Mouse (Mus musculus): ENCODE measurements around the gene Cacna1d. TPM values are rescaled to one million over a fixed set of nuclear protein-coding genes. Genes with fewer than 3 reads are reported as not detected.

The Cacna1d gene
- polyA plus RNA-seq, 1 experiment = not detected

- TF ChIP-seq MYOG (IDR thresholded peaks at IDR 0.05; ENCODE audit: control insufficient read depth, extremely low read depth, insufficient read length) (no peak), FOSL1 (IDR thresholded peaks at IDR 0.05; ENCODE audit: insufficient read depth, low read length, poor library complexity, severe bottlenecking) (no peak), CEBPB (IDR thresholded peaks at IDR 0.05; ENCODE audit: low read depth) (no peak), USF1 (IDR thresholded peaks at IDR 0.05; ENCODE audit: low read depth) (no peak), MAX (IDR thresholded peaks at IDR 0.05) (no peak), MYOD1 (IDR thresholded peaks at IDR 0.05; ENCODE audit: control insufficient read depth, insufficient read length, low read depth) (no peak), CTCF (IDR thresholded peaks at IDR 0.05; ENCODE audit: control insufficient read depth, insufficient read depth, insufficient read length) (no peak)
- Histone ChIP-seq H3K36me3 (ENCODE audit: control insufficient read depth, insufficient read depth) (no peaks in the 10 kb centered on the region), H3ac (ENCODE audit: control insufficient read depth, insufficient read length, low read depth) (no peak overlapping the region), H3K4me3 (ENCODE audit: insufficient read depth, poor library complexity, severe bottlenecking) (no peak overlapping the region), H3K79me2 (ENCODE audit: control insufficient read depth, insufficient read depth) (no peaks in the 10 kb centered on the region), H3K27me3 (ENCODE audit: control insufficient read depth, insufficient read depth, insufficient read length) (peaks cover 4% of the 10 kb centered on the region), H3K79me3 (ENCODE audit: low read depth) (no peaks in the 10 kb centered on the region)
Measured at GRCm38 (mm10) chr14:30167606-30168005, 323.6 kb downstream of the Cacna1d start.

- Histone ChIP-seq H3K27me3 (ENCODE audit: control insufficient read depth, insufficient read depth, insufficient read length) (peaks cover 4% of the 10 kb centered on the region), H3K36me3 (ENCODE audit: control insufficient read depth, insufficient read depth) (no peaks in the 10 kb centered on the region), H3ac (ENCODE audit: control insufficient read depth, insufficient read length, low read depth) (no peak overlapping the region), H3K79me3 (ENCODE audit: low read depth) (no peaks in the 10 kb centered on the region), H3K4me3 (ENCODE audit: insufficient read depth, poor library complexity, severe bottlenecking) (no peak overlapping the region), H3K79me2 (ENCODE audit: control insufficient read depth, insufficient read depth) (no peaks in the 10 kb centered on the region)
- TF ChIP-seq CTCF (IDR thresholded peaks at IDR 0.05; ENCODE audit: control insufficient read depth, insufficient read depth, insufficient read length) (no peak), MYOG (IDR thresholded peaks at IDR 0.05; ENCODE audit: control insufficient read depth, extremely low read depth, insufficient read length) (no peak), MAX (IDR thresholded peaks at IDR 0.05) (no peak), MYOD1 (IDR thresholded peaks at IDR 0.05; ENCODE audit: control insufficient read depth, insufficient read length, low read depth) (no peak), CEBPB (IDR thresholded peaks at IDR 0.05; ENCODE audit: low read depth) (no peak), USF1 (IDR thresholded peaks at IDR 0.05; ENCODE audit: low read depth) (no peak), FOSL1 (IDR thresholded peaks at IDR 0.05; ENCODE audit: insufficient read depth, low read length, poor library complexity, severe bottlenecking) (no peak)
Measured at GRCm38 (mm10) chr14:30166036-30166435, 325.2 kb downstream of the Cacna1d start.

- H3K79me2 ChIP-seq (ENCODE audit: control insufficient read depth, insufficient read depth) = no peaks in the 10 kb centered on the region
- TF ChIP-seq MYOG (IDR thresholded peaks at IDR 0.05; ENCODE audit: control insufficient read depth, extremely low read depth, insufficient read length) (no peak), CTCF (IDR thresholded peaks at IDR 0.05; ENCODE audit: control insufficient read depth, insufficient read depth, insufficient read length) (no peak), MYOD1 (IDR thresholded peaks at IDR 0.05; ENCODE audit: control insufficient read depth, insufficient read length, low read depth) (no peak), USF1 (IDR thresholded peaks at IDR 0.05; ENCODE audit: low read depth) (no peak), FOSL1 (IDR thresholded peaks at IDR 0.05; ENCODE audit: insufficient read depth, low read length, poor library complexity, severe bottlenecking) (no peak), CEBPB (IDR thresholded peaks at IDR 0.05; ENCODE audit: low read depth) (no peak), MAX (IDR thresholded peaks at IDR 0.05) (no peak)
- peaks cover 4% of the 10 kb centered on the region for H3K27me3 ChIP-seq (ENCODE audit: control insufficient read depth, insufficient read depth, insufficient read length)
- H3K4me3 ChIP-seq (ENCODE audit: insufficient read depth, poor library complexity, severe bottlenecking) = no peak overlapping the region
- no peak overlapping the region for H3ac ChIP-seq (ENCODE audit: control insufficient read depth, insufficient read length, low read depth)
- H3K79me3 ChIP-seq (ENCODE audit: low read depth) = no peaks in the 10 kb centered on the region
- no peaks in the 10 kb centered on the region for H3K36me3 ChIP-seq (ENCODE audit: control insufficient read depth, insufficient read depth)
Measured at GRCm38 (mm10) chr14:30163733-30164708, 327.2 kb downstream of the Cacna1d start.

- Histone ChIP-seq H3K79me2 (ENCODE audit: control insufficient read depth, insufficient read depth) (no peaks in the 10 kb centered on the region), H3K4me3 (ENCODE audit: insufficient read depth, poor library complexity, severe bottlenecking) (no peak overlapping the region), H3ac (ENCODE audit: control insufficient read depth, insufficient read length, low read depth) (no peak overlapping the region), H3K27me3 (ENCODE audit: control insufficient read depth, insufficient read depth, insufficient read length) (peaks cover 16% of the 10 kb centered on the region), H3K36me3 (ENCODE audit: control insufficient read depth, insufficient read depth) (no peaks in the 10 kb centered on the region), H3K79me3 (ENCODE audit: low read depth) (no peaks in the 10 kb centered on the region)
- TF ChIP-seq CEBPB (IDR thresholded peaks at IDR 0.05; ENCODE audit: low read depth) (no peak), MYOD1 (IDR thresholded peaks at IDR 0.05; ENCODE audit: control insufficient read depth, insufficient read length, low read depth) (no peak), FOSL1 (IDR thresholded peaks at IDR 0.05; ENCODE audit: insufficient read depth, low read length, poor library complexity, severe bottlenecking) (no peak), USF1 (IDR thresholded peaks at IDR 0.05; ENCODE audit: low read depth) (no peak), MYOG (IDR thresholded peaks at IDR 0.05; ENCODE audit: control insufficient read depth, extremely low read depth, insufficient read length) (no peak), CTCF (IDR thresholded peaks at IDR 0.05; ENCODE audit: control insufficient read depth, insufficient read depth, insufficient read length) (no peak), MAX (IDR thresholded peaks at IDR 0.05) (no peak)
Measured at GRCm38 (mm10) chr14:30147774-30148173, 343.5 kb downstream of the Cacna1d start.

- TF ChIP-seq USF1 (IDR thresholded peaks at IDR 0.05; ENCODE audit: low read depth) (no peak), MAX (IDR thresholded peaks at IDR 0.05) (no peak), FOSL1 (IDR thresholded peaks at IDR 0.05; ENCODE audit: insufficient read depth, low read length, poor library complexity, severe bottlenecking) (no peak), MYOD1 (IDR thresholded peaks at IDR 0.05; ENCODE audit: control insufficient read depth, insufficient read length, low read depth) (no peak), CTCF (IDR thresholded peaks at IDR 0.05; ENCODE audit: control insufficient read depth, insufficient read depth, insufficient read length) (no peak), CEBPB (IDR thresholded peaks at IDR 0.05; ENCODE audit: low read depth) (no peak), MYOG (IDR thresholded peaks at IDR 0.05; ENCODE audit: control insufficient read depth, extremely low read depth, insufficient read length) (no peak)
- H3K4me3 ChIP-seq (ENCODE audit: insufficient read depth, poor library complexity, severe bottlenecking) = no peak overlapping the region
- H3K79me3 ChIP-seq (ENCODE audit: low read depth) = no peaks in the 10 kb centered on the region
- H3K27me3 ChIP-seq (ENCODE audit: control insufficient read depth, insufficient read depth, insufficient read length) = peaks cover 22% of the 10 kb centered on the region
- H3K36me3 ChIP-seq (ENCODE audit: control insufficient read depth, insufficient read depth) = no peaks in the 10 kb centered on the region
- no peaks in the 10 kb centered on the region for H3K79me2 ChIP-seq (ENCODE audit: control insufficient read depth, insufficient read depth)
- H3ac ChIP-seq (ENCODE audit: control insufficient read depth, insufficient read length, low read depth) = no peak overlapping the region
Measured at GRCm38 (mm10) chr14:30138379-30138964, 352.8 kb downstream of the Cacna1d start.
